Mouse (Mus musculus): ENCODE measurements around the gene Rimklb.
"Not testable (repeated sequence)": the region's sequence is repeated elsewhere in the genome, so short reads cannot be mapped to it uniquely, and the experiment has no call there.

DNA sequence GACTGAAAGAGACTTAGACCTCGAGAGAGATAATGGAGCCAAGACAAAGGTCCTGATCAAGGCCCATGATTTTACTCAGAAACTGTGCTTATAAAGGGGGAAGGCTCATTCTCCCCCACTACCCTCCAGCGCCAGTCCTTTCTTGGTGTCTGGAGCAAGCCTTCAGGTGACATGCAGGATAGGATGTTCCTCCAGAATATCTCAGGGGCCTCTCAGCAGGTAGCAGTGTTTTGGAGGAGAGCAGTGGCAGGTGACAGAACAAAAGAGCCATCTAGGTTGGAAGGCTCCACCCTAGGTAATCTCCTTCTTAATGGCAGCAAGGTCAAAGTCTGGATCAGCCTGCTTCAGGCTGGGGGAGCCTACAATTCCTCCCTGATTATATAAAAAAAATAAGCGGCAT, 27.1 kb downstream of the Rimklb start:
- not testable (repeated sequence) for TF ChIP-seq POLR2A (IDR thresholded peaks at IDR 0.05; ENCODE audit: insufficient read depth, low read depth, low read length); CTCF (IDR thresholded peaks at IDR 0.05)
